19 mouse cellular contexts compared by ENCODE assay signal in genomic region chr1:191926681-191927080, GRCm38 (mm10). TPM values are rescaled to one million over a fixed set of nuclear protein-coding genes. Genes with fewer than 3 reads are reported as not detected.
"Had no signal": no experiment of that assay in that cellular context is flagged by ENCODE, and none has a peak within 500 bp of the region (broad histone marks: within the 10 kb centered on the region; RNA-seq: fewer than 3 reads in every experiment).

No protein-coding gene starts in this region.

- ATAC-seq: liver, postnatal 0 days; lung, postnatal 0 days had no signal

- H3K27me3 ChIP-seq: lung, embryonic 15.5 days; midbrain, embryonic 12.5 days; stomach, embryonic 15.5 days had no signal

- H3K9ac ChIP-seq: liver, postnatal 0 days; lung, embryonic 15.5 days; midbrain, embryonic 12.5 days; neural tube, embryonic 12.5 days; stomach, embryonic 15.5 days had no signal

- H3K4me3 ChIP-seq: lung, embryonic 15.5 days; megakaryocyte, embryonic 14.5 days; midbrain, embryonic 12.5 days; neural tube, embryonic 12.5 days; stomach, embryonic 15.5 days had no signal

- DNase-seq: liver, postnatal 0 days; lung, adult 2 months; lung, postnatal 14 days; lung, postnatal 36 days; midbrain, embryonic 14.5 days; right cerebral cortex, postnatal 14 days; thymus, adult 2 months; thymus, postnatal 25 days; thymus, postnatal 4 days had no signal

- H3K4me2 ChIP-seq: lung, embryonic 15.5 days; midbrain, embryonic 12.5 days; neural tube, embryonic 12.5 days; stomach, embryonic 15.5 days had no signal

- H3K27ac ChIP-seq: lung, embryonic 15.5 days; macrophage; midbrain, embryonic 12.5 days; neural tube, embryonic 12.5 days; stomach, embryonic 15.5 days; stomach, postnatal 0 days had no signal

- H3K4me1 ChIP-seq: midbrain, embryonic 12.5 days; neural tube, embryonic 12.5 days; stomach, embryonic 15.5 days had no signal

- H3K36me3 ChIP-seq: lung, embryonic 15.5 days; midbrain, embryonic 12.5 days; neural tube, embryonic 12.5 days; stomach, embryonic 15.5 days had no signal

- H3K9me3 ChIP-seq: lung, embryonic 15.5 days; megakaryocyte, embryonic 14.5 days; midbrain, embryonic 12.5 days; neural tube, embryonic 12.5 days; stomach, embryonic 15.5 days had no signal

RNA-seq across cellular contexts. Expression of gene Rd3, which starts 50.5 kb away (rescaled TPM):
- total RNA-seq: megakaryocyte progenitor cell, adult 5-6 weeks; monocyte, adult 5-6 weeks had no signal
